Mouse (Mus musculus): ENCODE measurements around the gene 9130023H24Rik. TPM values are rescaled to one million over a fixed set of nuclear protein-coding genes. Genes with fewer than 3 reads are reported as not detected.

The 9130023H24Rik gene
- polyA plus RNA-seq, 1 experiment from 2014 or later = 6.5 TPM

DNA sequence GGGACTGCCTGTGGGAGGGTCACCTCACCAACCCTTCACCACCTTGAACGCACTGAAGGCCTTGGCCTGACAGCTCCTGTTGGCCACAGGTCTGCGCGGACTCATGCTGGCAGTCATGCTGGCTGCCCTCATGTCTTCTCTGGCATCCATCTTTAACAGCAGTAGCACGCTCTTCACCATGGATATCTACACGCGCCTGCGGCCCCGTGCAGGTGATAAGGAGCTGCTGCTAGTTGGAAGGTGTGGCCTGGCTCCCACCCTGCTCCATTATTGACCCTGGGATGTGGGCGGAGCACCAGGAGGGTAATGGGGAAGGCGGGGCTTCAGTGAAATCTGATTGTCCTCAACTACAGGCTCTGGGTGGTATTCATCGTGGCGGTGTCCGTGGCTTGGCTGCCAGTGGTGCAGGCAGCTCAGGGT is 32.6 kb upstream of the 9130023H24Rik start:
- 45% methylated on average over 13 of the region's 13 CpGs for WGBS
- peak; percentile 82 for ATAC-seq (replicated peaks; ENCODE audit: low FRiP score, low TSS enrichment, low read depth)
- H3K4me2 ChIP-seq (ENCODE audit: low read length) = no peak overlapping the region

DNA sequence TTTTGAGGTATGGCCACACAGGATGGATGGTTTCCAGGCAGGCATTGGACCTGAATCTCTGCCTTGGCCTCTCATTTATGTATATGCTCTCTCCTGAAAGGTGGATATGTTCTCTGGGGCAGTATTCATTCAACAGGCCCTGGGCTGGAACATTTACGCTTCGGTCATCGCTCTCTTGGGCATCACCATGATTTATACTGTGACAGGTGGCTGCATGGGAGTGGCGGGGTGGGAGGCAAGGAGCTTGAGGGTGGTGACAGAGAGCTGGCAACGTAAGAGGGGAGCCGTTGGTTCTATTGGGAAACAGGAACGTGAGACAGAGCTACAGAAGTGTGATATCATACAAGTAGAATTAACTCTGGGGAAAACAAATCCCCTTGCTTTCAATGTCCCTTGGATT is 30.0 kb upstream of the 9130023H24Rik start:
- Histone ChIP-seq H3K9ac (ENCODE audit: low read length) (no peak overlapping the region), H3K27ac (ENCODE audit: low read depth) (no peak overlapping the region), H3K4me2 (ENCODE audit: low read length) (no peak overlapping the region), H3K27me3 (replicated peaks; ENCODE audit: control insufficient read depth, insufficient read depth, low read length) (no peaks in the 10 kb centered on the region), H3K4me3 (ENCODE audit: low read depth, low read length) (no peak overlapping the region), H3K4me1 (replicated peaks; ENCODE audit: control insufficient read depth, insufficient read depth, low read length) (no peaks in the 10 kb centered on the region), H3K9me3 (ENCODE audit: control insufficient read depth, low read length) (no peaks in the 10 kb centered on the region), H3K36me3 (ENCODE audit: control insufficient read depth, insufficient read depth, low read length) (peaks cover 18% of the 10 kb centered on the region)
- WGBS = 85% methylated on average over 7 of the region's 7 CpGs
- DNase-seq (ENCODE audit: low spot score) = no peak
- no peak for ATAC-seq (replicated peaks; ENCODE audit: low FRiP score, low TSS enrichment, low read depth)

More for the DNA sequence above, 32.6 kb upstream of the 9130023H24Rik start:
- no peak overlapping the region for H3K4me3 ChIP-seq (ENCODE audit: low read depth, low read length)
- no peak for DNase-seq (ENCODE audit: low spot score)
- H3K36me3 ChIP-seq (ENCODE audit: control insufficient read depth, insufficient read depth, low read length) = peaks cover 44% of the 10 kb centered on the region
- no peak overlapping the region for H3K27ac ChIP-seq (ENCODE audit: low read depth)
- no peaks in the 10 kb centered on the region for H3K27me3 ChIP-seq (replicated peaks; ENCODE audit: control insufficient read depth, insufficient read depth, low read length)
- H3K9me3 ChIP-seq (ENCODE audit: control insufficient read depth, low read length) = no peaks in the 10 kb centered on the region
- no peak overlapping the region for H3K9ac ChIP-seq (ENCODE audit: low read length)
- no peaks in the 10 kb centered on the region for H3K4me1 ChIP-seq (replicated peaks; ENCODE audit: control insufficient read depth, insufficient read depth, low read length)

DNA sequence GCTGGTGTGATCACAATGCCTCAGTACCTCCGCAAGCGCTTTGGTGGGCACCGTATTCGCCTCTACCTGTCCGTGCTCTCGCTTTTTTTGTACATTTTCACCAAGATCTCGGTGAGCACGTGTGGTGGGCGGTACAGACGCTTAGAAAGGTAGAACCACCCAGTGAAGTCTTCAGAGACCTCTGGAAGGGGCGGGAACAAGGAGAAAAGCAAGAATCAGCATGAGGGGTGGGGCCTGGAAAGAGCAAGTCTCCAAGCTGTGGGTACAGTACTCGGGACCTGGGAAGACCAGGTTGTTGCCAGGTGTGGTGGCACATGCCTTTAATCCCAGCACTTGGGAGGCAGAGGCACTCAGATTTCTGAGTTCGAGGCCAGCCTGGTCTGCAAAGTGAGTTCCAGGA is 29.6 kb upstream of the 9130023H24Rik start:
- Histone ChIP-seq H3K27ac (ENCODE audit: low read depth) (no peak overlapping the region), H3K4me3 (ENCODE audit: low read depth, low read length) (no peak overlapping the region), H3K9me3 (ENCODE audit: control insufficient read depth, low read length) (no peaks in the 10 kb centered on the region), H3K27me3 (replicated peaks; ENCODE audit: control insufficient read depth, insufficient read depth, low read length) (no peaks in the 10 kb centered on the region), H3K9ac (ENCODE audit: low read length) (no peak overlapping the region), H3K4me1 (replicated peaks; ENCODE audit: control insufficient read depth, insufficient read depth, low read length) (no peaks in the 10 kb centered on the region), H3K36me3 (ENCODE audit: control insufficient read depth, insufficient read depth, low read length) (peaks cover 15% of the 10 kb centered on the region), H3K4me2 (ENCODE audit: low read length) (no peak overlapping the region)
- no peak for DNase-seq (ENCODE audit: low spot score)
- 62% methylated on average over 13 of the region's 13 CpGs for WGBS
- no peak for ATAC-seq (replicated peaks; ENCODE audit: low FRiP score, low TSS enrichment, low read depth)

DNA sequence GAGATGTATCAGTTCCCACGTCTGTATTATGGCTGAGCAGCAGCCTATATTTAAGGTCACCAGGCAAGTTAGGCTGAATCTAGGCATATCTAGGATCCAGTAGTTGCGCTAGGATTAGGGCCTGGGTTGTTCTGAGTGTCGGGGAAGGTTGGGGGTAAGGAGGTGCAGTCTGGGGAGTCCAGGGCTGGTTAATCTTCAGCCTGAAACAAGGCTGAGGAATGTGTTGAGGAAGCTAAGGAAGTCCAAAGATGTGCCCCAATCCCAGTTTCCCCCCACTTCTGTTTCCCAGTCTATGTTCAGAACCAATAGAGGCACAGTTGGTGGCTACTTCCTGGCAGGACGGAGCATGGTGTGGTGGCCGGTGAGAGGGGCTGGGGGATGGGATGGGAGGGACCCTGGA is 28.2 kb upstream of the 9130023H24Rik start:
- H3K4me3 ChIP-seq (ENCODE audit: low read depth, low read length) = no peak overlapping the region
- H3K27ac ChIP-seq (ENCODE audit: low read depth) = no peak overlapping the region
- no peaks in the 10 kb centered on the region for H3K4me1 ChIP-seq (replicated peaks; ENCODE audit: control insufficient read depth, insufficient read depth, low read length)
- no peaks in the 10 kb centered on the region for H3K27me3 ChIP-seq (replicated peaks; ENCODE audit: control insufficient read depth, insufficient read depth, low read length)
- no peak overlapping the region for H3K9ac ChIP-seq (ENCODE audit: low read length)
- H3K9me3 ChIP-seq (ENCODE audit: control insufficient read depth, low read length) = no peaks in the 10 kb centered on the region
- no peak overlapping the region for H3K4me2 ChIP-seq (ENCODE audit: low read length)
- peaks cover 2% of the 10 kb centered on the region; the same call in 1 of the 2 replicates for H3K36me3 ChIP-seq (ENCODE audit: control insufficient read depth, insufficient read depth, low read length)
- no peak for DNase-seq (ENCODE audit: low spot score)
- no peak for ATAC-seq (replicated peaks; ENCODE audit: low FRiP score, low TSS enrichment, low read depth)
- 77% methylated on average over 5 of the region's 5 CpGs for WGBS

DNA sequence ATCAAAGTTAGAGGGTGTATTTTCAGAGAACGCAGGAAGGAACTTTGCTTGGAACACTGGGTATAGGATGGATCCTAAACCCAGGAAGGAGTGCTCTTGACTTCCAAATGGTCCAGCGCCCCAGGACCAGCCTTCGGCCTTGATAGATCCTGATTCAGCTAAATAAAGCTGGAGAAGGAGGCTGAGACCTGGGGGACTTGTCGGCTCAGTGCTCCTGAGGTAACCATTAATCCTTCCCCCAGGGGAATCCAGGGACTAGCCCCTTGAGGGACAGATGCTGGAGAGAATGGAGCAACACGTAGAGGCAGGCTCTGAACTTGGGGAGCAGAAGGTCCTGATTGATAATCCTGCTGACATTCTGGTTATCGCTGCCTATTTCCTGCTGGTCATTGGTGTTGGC is 27.6 kb upstream of the 9130023H24Rik start, which contains the start of gene Slc5a2:
Gene Slc5a2, plus strand, starts transcription at position 247 of the 400 bp plus-strand sequence.
- no peak within 1 kb of the TSS for H3K4me3 ChIP-seq (ENCODE audit: low read depth, low read length)
- H3K9ac ChIP-seq (ENCODE audit: low read length) = no peak within 1 kb of the TSS
- DNase-seq (ENCODE audit: low spot score) = no peak

DNA sequence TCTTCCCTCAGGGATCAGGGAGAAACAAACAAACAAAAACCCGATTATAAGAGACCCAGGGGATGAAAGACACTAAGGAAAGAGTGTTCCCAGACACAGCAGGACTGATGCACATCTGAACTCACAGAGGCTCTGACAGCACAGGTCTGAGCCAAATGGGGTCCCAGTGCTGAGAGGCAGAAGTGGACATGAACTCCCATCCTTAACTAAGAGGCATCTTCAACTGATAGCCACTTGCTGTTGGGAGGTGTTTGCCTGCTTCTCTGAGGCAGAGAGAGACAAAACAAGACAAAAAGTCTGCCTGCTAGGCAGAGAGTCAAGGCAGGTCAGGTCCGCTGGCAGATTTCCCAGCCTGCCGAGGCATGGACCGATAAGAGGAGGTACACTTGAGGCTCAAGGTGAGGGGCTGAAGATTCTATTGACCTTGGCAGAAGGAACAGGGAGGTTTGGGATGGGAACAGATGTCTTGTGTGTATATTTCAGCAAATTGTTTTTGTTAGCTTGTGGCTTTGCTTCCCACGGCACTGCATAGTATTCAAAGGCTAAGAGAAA is 19.0 kb upstream of the 9130023H24Rik start:
- Histone ChIP-seq H3K4me3 (ENCODE audit: low read depth, low read length) (no peak overlapping the region), H3K27me3 (replicated peaks; ENCODE audit: control insufficient read depth, insufficient read depth, low read length) (no peaks in the 10 kb centered on the region), H3K4me1 (replicated peaks; ENCODE audit: control insufficient read depth, insufficient read depth, low read length) (peaks cover 16% of the 10 kb centered on the region), H3K36me3 (ENCODE audit: control insufficient read depth, insufficient read depth, low read length) (peaks cover 23% of the 10 kb centered on the region), H3K9ac (ENCODE audit: low read length) (no peak overlapping the region), H3K4me2 (ENCODE audit: low read length) (no peak overlapping the region), H3K9me3 (ENCODE audit: control insufficient read depth, low read length) (no peaks in the 10 kb centered on the region), H3K27ac (ENCODE audit: low read depth) (no peak overlapping the region)
- DNase-seq (ENCODE audit: low spot score) (no peak), ATAC-seq (replicated peaks; ENCODE audit: low FRiP score, low TSS enrichment, low read depth) (no peak)
- 34% methylated on average over 5 of the region's 5 CpGs for WGBS

More for the DNA sequence above, 27.6 kb upstream of the 9130023H24Rik start, which contains the start of gene Slc5a2:
- 83% methylated on average over 6 of the region's 6 CpGs for WGBS
- Histone ChIP-seq H3K9me3 (ENCODE audit: control insufficient read depth, low read length) (no peaks in the 10 kb centered on the region), H3K27me3 (replicated peaks; ENCODE audit: control insufficient read depth, insufficient read depth, low read length) (no peaks in the 10 kb centered on the region), H3K27ac (ENCODE audit: low read depth) (no peak within 1 kb of the TSS), H3K4me1 (replicated peaks; ENCODE audit: control insufficient read depth, insufficient read depth, low read length) (no peaks in the 10 kb centered on the region), H3K36me3 (ENCODE audit: control insufficient read depth, insufficient read depth, low read length) (no peaks in the 10 kb centered on the region), H3K4me2 (ENCODE audit: low read length) (no peak within 1 kb of the TSS)
- ATAC-seq (replicated peaks; ENCODE audit: low FRiP score, low TSS enrichment, low read depth) = no peak

DNA sequence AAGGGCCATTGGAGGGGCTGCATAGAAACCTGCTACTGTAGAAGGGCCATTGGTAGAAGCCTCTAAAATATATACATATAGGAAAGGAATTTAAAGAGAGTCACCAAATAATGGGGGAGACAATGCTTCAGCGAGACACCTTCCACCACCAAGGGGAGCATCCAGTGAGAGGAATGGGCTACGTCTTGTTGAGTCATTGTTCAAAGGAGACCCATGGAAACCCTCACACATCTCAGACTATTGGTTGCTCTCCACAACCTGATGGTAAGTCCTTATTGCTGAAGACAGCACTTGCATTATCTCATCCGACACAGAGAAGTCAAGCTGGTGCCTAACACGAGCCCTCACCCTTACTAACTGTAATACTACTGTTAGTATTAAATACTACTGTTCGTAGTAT is 17.9 kb upstream of the 9130023H24Rik start:
- no peak for ATAC-seq (replicated peaks; ENCODE audit: low FRiP score, low TSS enrichment, low read depth)
- Histone ChIP-seq H3K4me2 (ENCODE audit: low read length) (no peak overlapping the region), H3K4me3 (ENCODE audit: low read depth, low read length) (no peak overlapping the region), H3K27ac (ENCODE audit: low read depth) (no peak overlapping the region), H3K4me1 (replicated peaks; ENCODE audit: control insufficient read depth, insufficient read depth, low read length) (peaks cover 16% of the 10 kb centered on the region), H3K27me3 (replicated peaks; ENCODE audit: control insufficient read depth, insufficient read depth, low read length) (no peaks in the 10 kb centered on the region), H3K9me3 (ENCODE audit: control insufficient read depth, low read length) (no peaks in the 10 kb centered on the region), H3K9ac (ENCODE audit: low read length) (no peak overlapping the region), H3K36me3 (ENCODE audit: control insufficient read depth, insufficient read depth, low read length) (peaks cover 32% of the 10 kb centered on the region)
- 88% methylated on average over 5 of the region's 5 CpGs for WGBS
- DNase-seq (ENCODE audit: low spot score) = no peak

DNA sequence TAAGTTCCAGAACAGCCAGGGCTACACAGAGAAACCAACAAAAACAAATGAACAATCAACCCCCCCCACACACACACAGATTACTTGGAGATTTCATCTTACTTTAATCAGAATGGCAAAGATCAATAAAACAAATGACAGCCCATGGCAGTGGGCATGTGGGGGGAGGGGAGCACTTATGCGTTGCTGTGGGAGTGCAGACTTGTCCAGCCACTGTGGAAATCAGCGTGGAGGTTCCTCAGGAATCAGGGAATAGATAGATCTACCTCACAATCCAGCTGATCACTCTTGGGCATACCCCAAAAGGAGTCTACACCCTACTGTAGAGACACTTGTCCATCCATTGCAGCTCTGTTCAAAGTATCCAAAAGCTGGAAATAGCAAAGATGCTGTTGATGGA is 17.1 kb upstream of the 9130023H24Rik start:
- H3K4me3 ChIP-seq (ENCODE audit: low read depth, low read length) = no peak overlapping the region
- ATAC-seq (replicated peaks; ENCODE audit: low FRiP score, low TSS enrichment, low read depth) (no peak), DNase-seq (ENCODE audit: low spot score) (no peak)
- no peaks in the 10 kb centered on the region for H3K9me3 ChIP-seq (ENCODE audit: control insufficient read depth, low read length)
- 51% methylated on average over 2 of the region's 2 CpGs for WGBS
- H3K4me2 ChIP-seq (ENCODE audit: low read length) = no peak overlapping the region
- H3K4me1 ChIP-seq (replicated peaks; ENCODE audit: control insufficient read depth, insufficient read depth, low read length) = peaks cover 18% of the 10 kb centered on the region
- H3K9ac ChIP-seq (ENCODE audit: low read length) = no peak overlapping the region
- no peaks in the 10 kb centered on the region for H3K27me3 ChIP-seq (replicated peaks; ENCODE audit: control insufficient read depth, insufficient read depth, low read length)
- peaks cover 39% of the 10 kb centered on the region for H3K36me3 ChIP-seq (ENCODE audit: control insufficient read depth, insufficient read depth, low read length)
- no peak overlapping the region for H3K27ac ChIP-seq (ENCODE audit: low read depth)

DNA sequence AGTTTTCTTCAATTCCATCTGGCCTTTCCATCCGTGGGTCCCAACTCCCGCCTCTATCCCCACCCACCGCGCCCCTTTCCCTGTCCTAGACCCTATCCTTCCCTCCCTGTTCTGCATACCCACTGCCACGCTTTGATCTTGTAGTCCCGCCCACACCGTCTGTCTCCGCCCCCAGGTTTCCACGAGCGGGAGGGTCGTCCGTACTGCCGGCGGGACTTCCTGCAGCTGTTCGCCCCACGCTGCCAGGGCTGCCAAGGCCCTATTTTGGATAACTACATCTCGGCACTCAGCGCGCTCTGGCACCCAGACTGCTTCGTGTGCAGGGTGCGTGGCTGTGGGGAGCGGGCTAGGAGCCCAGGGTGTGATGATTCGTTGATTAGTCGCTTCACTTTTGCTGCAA is 14.8 kb upstream of the 9130023H24Rik start:
- WGBS = 16% methylated on average over 24 of the region's 24 CpGs
- DNase-seq (ENCODE audit: low spot score) = no peak
- ATAC-seq (replicated peaks; ENCODE audit: low FRiP score, low TSS enrichment, low read depth) = no peak

More for the DNA sequence above, 14.8 kb upstream of the 9130023H24Rik start:
- Histone ChIP-seq H3K4me2 (ENCODE audit: low read length) (peak overlapping the region; percentile 35), H3K9ac (ENCODE audit: low read length) (no peak overlapping the region), H3K27me3 (replicated peaks; ENCODE audit: control insufficient read depth, insufficient read depth, low read length) (no peaks in the 10 kb centered on the region), H3K4me1 (replicated peaks; ENCODE audit: control insufficient read depth, insufficient read depth, low read length) (peaks cover 28% of the 10 kb centered on the region), H3K9me3 (ENCODE audit: control insufficient read depth, low read length) (no peaks in the 10 kb centered on the region), H3K27ac (ENCODE audit: low read depth) (no peak overlapping the region), H3K4me3 (ENCODE audit: low read depth, low read length) (no peak overlapping the region), H3K36me3 (ENCODE audit: control insufficient read depth, insufficient read depth, low read length) (peaks cover 51% of the 10 kb centered on the region)

All from intestine, embryonic 14.5 days (tissue).